Mouse (Mus musculus): Measurements from ENCODE around the gene Olfr845.

The Olfr845 gene

DNA sequence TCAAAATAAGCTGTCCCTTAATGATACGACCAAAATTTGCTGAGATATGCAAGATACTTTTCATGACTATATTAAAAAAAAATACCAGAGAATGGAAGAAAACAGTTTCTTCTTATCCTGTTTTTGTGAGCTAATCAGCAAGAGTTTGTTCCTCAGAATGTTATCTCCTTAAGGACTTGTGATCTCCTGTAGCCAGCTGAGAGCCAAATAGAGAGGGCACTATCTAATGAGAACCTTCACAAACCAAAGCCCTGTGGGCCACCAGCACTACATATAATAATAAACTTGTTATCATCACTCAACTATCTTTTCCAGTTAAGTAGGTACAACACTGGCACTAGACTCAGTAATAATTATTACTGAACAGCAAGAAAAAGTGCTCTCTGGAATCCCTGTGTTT is at the start of gene Olfr845:
Olfr845 (plus strand) TSS at position 301 of the 400 bp plus-strand sequence.
- DNase-seq (ENCODE audit: low spot score in 2 of 2): no peak

DNA sequence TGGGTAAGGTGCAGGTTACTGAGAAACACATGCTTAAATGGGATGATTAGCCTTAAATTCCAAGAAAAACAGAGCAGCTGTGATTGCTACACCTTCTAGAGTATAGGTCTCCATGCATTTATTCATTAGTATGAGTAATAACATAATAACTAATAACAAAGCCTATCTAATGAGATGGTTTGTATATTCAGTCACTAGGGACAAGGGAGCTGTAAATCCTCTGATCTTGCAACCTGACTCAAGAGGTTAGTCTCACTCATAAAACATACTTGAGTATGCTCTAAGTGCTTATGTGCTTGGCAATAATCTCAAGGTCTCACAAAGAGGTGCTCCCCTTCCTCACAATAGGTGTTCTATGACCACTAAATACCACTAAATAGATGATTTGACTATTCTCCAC is 20.2 kb upstream of the Olfr845 start, which contains the start of gene Olfr844:
Olfr844 (plus strand) TSS at position 301 of the 400 bp plus-strand sequence.
- DNase-seq (ENCODE audit: low spot score in 2 of 2): no peak

DNA sequence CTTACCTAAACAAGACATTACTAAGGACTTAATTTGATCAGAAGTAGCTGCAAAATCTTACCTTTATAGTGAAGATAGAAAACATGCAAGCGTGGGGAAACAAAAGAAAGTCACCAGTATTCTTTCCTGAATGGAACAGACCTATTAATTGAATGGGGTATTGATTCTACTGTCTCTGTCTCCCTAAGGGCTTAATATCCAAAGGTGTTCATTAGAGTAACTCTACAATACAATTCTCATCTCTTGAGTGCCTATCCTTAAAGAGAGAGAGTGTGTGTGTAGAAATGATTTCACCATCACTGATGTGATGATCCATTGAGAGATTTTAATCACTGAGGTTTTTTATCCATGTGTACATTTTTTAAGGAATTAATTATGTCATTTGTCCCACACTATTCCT is 27.6 kb downstream of the Olfr845 start, which contains the start of gene Olfr846:
Olfr846 (minus strand) TSS at position 101 of the 400 bp plus-strand sequence.
- DNase-seq (ENCODE audit: low spot score in 2 of 2): no peak

DNA sequence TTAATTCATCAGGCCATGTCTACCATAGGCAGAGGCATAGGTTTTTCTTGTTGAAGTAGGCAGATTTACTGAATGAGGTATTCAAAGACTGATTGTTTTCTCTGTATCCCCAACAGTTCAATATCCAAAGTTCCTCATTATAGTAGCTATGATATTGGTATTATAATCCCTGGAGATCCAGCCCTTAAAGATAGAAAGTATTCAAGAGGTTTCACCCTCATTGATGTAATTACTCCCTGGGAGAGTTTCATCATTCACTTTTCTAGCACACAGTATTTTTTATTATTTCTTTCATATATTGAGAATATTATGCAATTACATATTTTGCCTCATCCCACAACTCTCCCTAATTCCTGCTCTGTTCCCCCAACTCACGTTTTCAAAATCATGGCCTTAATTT is 42.3 kb downstream of the Olfr845 start, which contains the start of gene Olfr847:
Olfr847 (minus strand) TSS at position 101 of the 400 bp plus-strand sequence.
- no peak for DNase-seq (ENCODE audit: low spot score in 2 of 2)

All from heart, adult 9 months (tissue).